Mouse (Mus musculus) CH12F3 (cell line): Measurements from ENCODE around the gene Rgs17.

Experiments used
- in situ Hi-C: fragments of 300-500 bp; cut with MboI; formaldehyde crosslinking; loops from 2 replicates; pipeline ENCODE4 v1.14.3; 2020; ENCODE audit warnings: low sequenced_read_pairs

Rgs17 gene

GRCm38 (mm10) chr10:5824779-5825178, 97.4 kb downstream of the Rgs17 start:
- in situ Hi-C loops = no loop called here

GRCm38 (mm10) chr10:5823740-5824491, 98.3 kb downstream of the Rgs17 start, which contains the start of gene Mtrf1l:
Gene Mtrf1l, minus strand, starts transcription at chr10:5823910.
- in situ Hi-C loops = no loop called here

DNA sequence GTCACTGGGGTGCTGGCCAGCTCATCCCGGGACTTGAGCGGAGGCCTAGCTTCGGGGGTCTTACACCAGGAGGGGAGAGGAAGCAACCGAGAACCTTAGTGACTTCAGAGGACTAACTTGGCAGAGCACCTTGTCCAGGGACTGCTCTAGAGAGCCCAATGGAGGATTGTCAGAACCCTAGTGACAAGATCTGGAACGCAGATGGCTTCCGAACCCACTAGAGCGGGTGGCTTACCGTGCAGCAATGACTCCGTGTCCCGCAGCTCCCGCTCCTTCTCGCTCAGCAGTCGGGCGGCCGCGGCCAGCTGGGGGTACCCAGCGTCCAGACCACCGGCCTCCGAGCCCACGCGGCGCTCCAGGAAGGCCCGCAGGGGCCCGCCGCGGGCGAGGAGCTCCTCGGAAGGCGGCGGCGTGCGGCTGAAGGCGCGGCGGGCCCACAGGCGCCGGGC, 98.9 kb downstream of the Rgs17 start:
- in situ Hi-C loops = no loop called here

DNA sequence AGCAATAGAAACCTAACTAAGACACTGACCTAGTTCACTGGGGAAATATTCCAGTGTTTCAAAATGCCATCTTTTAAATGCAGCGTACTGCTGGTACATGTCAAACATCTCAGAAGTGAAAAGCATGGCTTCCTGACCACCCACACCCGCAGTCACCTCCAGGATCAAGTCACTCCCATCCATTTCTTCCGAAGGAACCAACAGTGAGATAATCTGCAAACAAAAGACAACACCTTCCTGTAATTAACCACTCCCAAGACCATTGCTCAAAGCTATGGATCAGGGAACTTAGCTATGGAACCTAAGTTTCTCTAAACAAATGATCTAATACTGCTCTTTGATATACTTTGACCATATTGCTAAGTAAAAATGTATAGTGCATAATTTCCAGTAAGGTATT, 103.4 kb downstream of the Rgs17 start:
- in situ Hi-C loops = no loop called here

DNA sequence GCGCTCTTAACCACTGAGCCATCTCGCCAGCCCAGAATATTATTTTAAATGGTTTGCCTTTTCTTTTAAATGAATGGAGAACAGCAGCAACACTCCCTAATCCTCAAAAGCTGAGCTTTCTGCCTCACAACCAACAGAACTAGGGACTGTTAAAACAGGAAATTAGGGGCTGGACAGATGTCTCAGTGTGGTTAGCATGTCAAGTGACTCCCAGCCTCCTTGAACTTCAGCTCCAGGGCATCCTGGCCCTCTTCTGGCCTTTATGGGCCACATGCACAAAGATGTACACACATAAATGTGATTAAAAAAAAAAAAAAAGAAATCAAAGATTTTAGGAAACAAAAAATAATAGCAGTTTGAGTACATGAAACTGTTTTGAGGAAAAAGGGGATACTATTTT, 106.2 kb downstream of the Rgs17 start:
- in situ Hi-C loops = no loop called here

- in situ Hi-C loops = no loop called here
Measured at GRCm38 (mm10) chr10:5813724-5814123, 108.5 kb downstream of the Rgs17 start.

DNA sequence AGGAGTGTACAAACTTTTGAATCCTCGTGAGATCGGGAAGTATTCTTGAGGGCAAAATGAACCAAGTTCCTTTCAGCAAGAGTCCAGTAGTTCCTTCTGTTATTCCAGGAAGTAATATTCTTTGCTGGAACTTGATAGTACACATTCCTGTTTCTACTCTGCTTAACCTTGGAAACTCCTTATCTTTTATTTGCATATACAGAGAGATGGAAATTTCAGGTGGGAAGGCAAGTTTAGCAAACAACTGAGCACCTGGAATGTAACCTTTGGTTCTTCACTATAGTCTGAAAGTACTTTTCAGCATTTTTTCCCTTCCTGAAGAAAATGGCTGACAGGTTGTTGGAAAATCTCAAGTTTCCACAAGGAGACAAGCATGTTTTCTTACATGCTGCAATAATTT, 114.5 kb downstream of the Rgs17 start:
- in situ Hi-C loops = no loop called here

DNA sequence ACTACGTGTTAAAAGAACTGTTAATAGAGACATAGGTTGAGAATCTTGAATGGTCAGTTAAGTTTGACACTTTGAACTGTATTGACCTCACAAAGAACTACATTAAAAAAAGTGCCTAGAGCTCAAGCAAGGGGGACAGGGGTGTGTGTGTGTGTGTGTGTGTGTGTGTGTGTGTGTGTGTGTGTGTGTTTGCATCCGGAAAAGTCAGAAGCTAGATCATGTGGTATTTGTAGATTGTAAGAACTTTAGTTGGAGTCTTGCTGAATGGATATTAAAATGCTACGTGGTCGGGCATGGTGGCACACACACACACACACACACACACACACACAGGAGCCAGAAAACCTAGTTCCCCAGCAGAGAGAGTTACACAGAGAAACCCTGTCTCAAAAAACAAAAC, 115.2 kb downstream of the Rgs17 start:
- in situ Hi-C loops = no loop called here

DNA sequence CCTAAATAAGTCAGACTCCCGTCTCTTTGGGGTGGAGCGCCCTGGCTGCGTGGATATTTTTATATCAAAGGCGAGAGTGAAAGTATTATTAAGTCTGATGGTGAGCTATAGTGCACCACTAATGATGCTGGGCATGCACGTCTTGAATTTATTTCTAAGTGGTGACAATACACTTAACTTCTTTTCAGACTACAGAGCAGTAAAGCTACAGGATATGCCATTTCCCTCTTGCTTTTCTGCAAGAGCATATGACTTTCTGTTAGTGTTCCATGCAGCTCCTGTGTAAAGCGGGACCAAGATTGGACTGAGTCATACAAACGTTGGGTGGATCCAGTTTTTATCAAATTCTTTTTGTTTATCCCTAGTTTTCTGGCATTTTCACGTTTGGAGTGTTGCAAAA, 115.8 kb downstream of the Rgs17 start:
- in situ Hi-C loops = no loop called here

DNA sequence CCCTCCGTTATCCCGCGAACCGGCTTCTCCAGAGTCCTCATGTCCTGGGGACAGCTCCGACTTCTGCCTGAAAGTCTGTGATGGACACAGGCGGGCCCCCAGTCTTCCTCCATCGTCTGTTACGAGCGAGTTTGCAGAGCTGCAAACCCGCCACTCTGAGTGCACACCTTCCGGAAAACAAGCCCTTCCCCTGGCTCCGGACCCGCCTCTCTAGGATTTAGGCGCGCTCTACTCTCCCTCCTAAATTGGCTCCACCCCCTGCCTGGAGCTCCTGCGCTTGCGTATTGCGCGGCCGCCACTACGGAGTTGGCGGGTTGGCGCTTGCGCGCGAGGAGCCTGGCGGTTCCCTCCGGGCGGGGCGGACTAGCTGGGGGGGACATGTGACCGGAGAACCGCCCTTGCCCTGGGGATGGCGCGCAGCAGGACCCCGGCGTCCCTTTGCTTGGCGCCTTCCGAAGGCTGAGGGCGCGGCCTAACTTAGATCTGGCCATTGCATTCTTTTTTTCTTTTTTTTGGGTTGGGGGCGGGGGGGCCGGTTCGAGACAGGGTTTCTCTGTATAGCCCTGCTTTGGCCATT, 116.4 kb downstream of the Rgs17 start:
- in situ Hi-C loops = no loop called here

DNA sequence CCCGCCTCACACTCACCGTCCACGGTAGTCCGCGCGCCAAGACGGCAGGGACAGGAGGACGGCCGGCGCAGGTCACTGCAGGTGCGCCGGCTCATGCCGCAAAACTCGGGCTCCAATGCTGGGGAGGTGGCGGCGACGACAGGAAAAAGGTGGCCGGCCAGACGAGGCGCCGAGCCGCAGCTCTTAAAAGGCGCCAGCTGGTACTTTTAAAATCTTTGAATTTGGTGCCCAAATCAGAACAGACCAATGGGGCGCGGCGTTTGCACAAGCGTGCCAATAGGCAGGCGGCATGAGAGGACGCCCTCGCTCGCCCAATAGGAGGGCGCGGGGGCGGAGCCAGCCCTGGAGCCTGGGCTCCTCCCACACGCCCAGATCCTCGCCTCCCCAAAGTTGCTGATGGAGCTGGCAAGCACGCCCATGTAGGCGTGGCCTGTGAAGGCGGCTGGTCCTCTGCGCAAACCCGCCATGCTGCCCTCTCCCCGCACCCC, 116.9 kb downstream of the Rgs17 start, which contains the start of gene Fbxo5:
Gene Fbxo5, minus strand, starts transcription at position 358 of the 488 bp plus-strand sequence.
- in situ Hi-C loops = no loop called here

GRCm38 (mm10) chr10:5804691-5805156, 117.5 kb downstream of the Rgs17 start:
- in situ Hi-C loops = no loop called here

- in situ Hi-C loops = no loop called here
Measured at GRCm38 (mm10) chr10:5803739-5804138, 118.5 kb downstream of the Rgs17 start.

DNA sequence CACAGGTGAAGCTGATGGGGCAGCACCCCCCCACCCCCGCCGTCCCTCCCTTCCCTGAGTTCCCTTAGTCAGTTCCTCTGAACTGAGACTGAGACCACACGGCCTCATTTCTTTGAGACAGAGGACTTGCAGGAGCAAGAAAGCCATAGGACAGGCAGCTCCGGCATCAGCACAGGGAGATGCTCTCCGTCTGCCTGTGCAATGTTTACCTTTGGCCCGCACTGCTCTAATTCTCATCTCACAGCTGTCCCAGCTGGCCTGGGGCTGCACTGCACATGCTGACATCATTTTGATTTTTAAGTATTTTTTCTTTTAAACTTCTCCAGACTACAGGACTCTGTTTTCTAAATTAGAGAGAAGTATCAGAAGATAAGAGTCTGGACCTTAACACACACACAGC, 119.3 kb downstream of the Rgs17 start:
- in situ Hi-C loops = no loop called here

DNA sequence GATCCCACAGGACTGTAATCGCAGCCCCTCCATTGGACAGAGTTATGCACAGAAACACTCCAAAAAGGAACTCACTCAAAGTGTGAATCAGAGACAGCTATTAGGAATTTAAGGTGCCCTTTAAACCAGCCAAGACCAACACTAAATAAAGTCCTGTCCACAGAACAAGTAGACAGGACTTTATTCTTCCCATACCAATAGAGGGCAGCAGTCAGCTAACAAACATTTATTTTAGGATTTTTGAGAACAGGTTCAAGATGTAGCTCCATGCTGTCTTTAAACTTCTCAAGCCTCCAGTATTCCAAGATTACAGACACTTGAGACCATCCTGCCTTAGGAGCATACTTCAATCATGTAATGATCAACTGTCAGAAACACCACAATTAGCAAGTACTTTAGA, 121.7 kb downstream of the Rgs17 start:
- in situ Hi-C loops = no loop called here

DNA sequence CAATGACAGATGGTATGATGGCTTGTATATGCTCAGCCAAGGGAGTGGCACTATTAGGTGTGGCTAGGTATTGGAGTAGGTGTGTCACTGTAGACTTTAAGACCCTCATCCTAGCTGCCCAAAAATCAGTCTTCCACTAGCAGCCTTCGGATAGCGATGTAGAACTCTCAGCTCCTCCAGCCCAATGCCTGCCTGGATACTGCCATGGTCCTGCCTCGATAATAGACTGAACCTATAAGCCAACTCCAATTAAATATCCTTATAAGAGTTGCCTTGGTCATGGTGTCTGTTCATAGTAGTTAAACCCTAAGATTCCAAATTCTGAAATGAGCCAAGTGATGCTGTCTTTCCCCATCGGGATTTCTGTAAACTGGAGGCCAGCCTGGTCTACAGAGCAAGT, 124.1 kb downstream of the Rgs17 start:
- in situ Hi-C loops = no loop called here

GRCm38 (mm10) chr10:5790657-5791056, 131.5 kb downstream of the Rgs17 start:
- in situ Hi-C loops = no loop called here

DNA sequence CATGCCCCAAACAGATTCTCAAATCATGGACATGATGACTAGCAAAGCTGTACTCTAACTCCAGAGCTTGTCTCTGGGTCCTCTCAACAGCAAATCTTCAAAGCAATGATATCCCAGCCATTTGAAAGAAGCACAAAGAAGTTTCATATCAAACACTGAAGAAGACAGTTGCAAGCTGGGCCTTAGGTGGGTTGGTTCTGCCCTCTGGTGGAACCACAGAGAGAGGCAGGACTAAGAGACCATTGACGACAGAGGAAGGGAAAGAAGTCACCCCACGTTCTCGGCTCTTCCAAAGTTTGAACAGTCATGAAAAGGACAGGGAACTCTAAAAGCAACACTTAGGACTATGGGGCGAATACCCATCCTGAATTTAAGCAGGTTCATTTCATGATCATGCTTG, 135.3 kb downstream of the Rgs17 start:
- in situ Hi-C loops = loop anchor here (10.0 kb wide), 1 partner anchor 192 kb away; the partner anchor contains the start of gene Myct1
